In genomic region chr1:39477064-39477463, GRCm38 (mm10) we compare ENCODE assay signal across 8 mouse cellular contexts. TPM values are rescaled to one million over a fixed set of nuclear protein-coding genes. Genes with fewer than 3 reads are reported as not detected.
DNase-seq lines count a peak whose midpoint lies in the region; ATAC-seq and TF ChIP-seq lines count a peak whose summit lies in the region.

No protein-coding gene starts in this region.

- no peak for ATAC-seq in kidney, embryonic 15.5 days (replicated peaks; ENCODE audit: low FRiP score)
- ATAC-seq in hindbrain, embryonic 14.5 days (ENCODE audit: low FRiP score) = no peak
- no peak for ATAC-seq in midbrain, embryonic 14.5 days (ENCODE audit: low FRiP score, low TSS enrichment)
- ATAC-seq in CD4-positive, CD25-positive, alpha-beta regulatory T cell, adult 4 months = no peak

- no peak for TF ChIP-seq POLR2A in thymus, adult 2 months (IDR thresholded peaks at IDR 0.05; ENCODE audit: control insufficient read depth, extremely low read depth, insufficient read depth, low read length, poor library complexity)

- H3K9ac ChIP-seq in kidney, embryonic 15.5 days = no peak overlapping the region
- peak overlapping the region; percentile 81; the same call in 1 of the 2 replicates for H3K9ac ChIP-seq in hindbrain, embryonic 14.5 days
- H3K9ac ChIP-seq in midbrain, embryonic 14.5 days (replicated peaks; ENCODE audit: low read length) = no peak overlapping the region

- no peak for TF ChIP-seq CTCF in thymus, adult 2 months (IDR thresholded peaks at IDR 0.05; ENCODE audit: borderline replicate concordance, control insufficient read depth, extremely low read depth, insufficient read depth, low read length, poor library complexity)

- peaks cover 25% of the 10 kb centered on the region for H3K4me1 ChIP-seq in kidney, embryonic 15.5 days
- peaks cover 30% of the 10 kb centered on the region for H3K4me1 ChIP-seq in embryonic facial prominence, embryonic 10.5 days
- H3K4me1 ChIP-seq in hindbrain, embryonic 14.5 days (replicated peaks; ENCODE audit: control insufficient read depth, insufficient read depth, low read length) = peaks cover 13% of the 10 kb centered on the region
- peaks cover 12% of the 10 kb centered on the region for H3K4me1 ChIP-seq in midbrain, embryonic 14.5 days (ENCODE audit: control insufficient read depth, insufficient read depth, low read length)
- peaks cover 10% of the 10 kb centered on the region for H3K4me1 ChIP-seq in thymus, adult 2 months (replicated peaks; ENCODE audit: control insufficient read depth, insufficient read depth, low read length)

- H3K4me3 ChIP-seq in kidney, embryonic 15.5 days (replicated peaks) = peak overlapping the region; percentile 62
- H3K4me3 ChIP-seq in embryonic facial prominence, embryonic 10.5 days = peak overlapping the region; percentile 75
- H3K4me3 ChIP-seq in hindbrain, embryonic 14.5 days (replicated peaks; ENCODE audit: low read length) = peak overlapping the region; percentile 81; the same call in 1 of the 2 replicates
- peak overlapping the region; percentile 68 for H3K4me3 ChIP-seq in midbrain, embryonic 14.5 days (replicated peaks; ENCODE audit: low read depth, low read length)
- H3K4me3 ChIP-seq in thymus, adult 2 months (ENCODE audit: control insufficient read depth, insufficient read depth, low read length) = no peak overlapping the region

- H3K36me3 ChIP-seq in kidney, embryonic 15.5 days = no peaks in the 10 kb centered on the region
- no peaks in the 10 kb centered on the region for H3K36me3 ChIP-seq in embryonic facial prominence, embryonic 10.5 days (replicated peaks)
- H3K36me3 ChIP-seq in hindbrain, embryonic 14.5 days (replicated peaks; ENCODE audit: control insufficient read depth, insufficient read depth) = no peaks in the 10 kb centered on the region
- H3K36me3 ChIP-seq in midbrain, embryonic 14.5 days (ENCODE audit: control insufficient read depth, insufficient read depth, low read length) = no peaks in the 10 kb centered on the region
- no peaks in the 10 kb centered on the region for H3K36me3 ChIP-seq in thymus, adult 2 months (ENCODE audit: control insufficient read depth, insufficient read depth, low read length)

- peak overlapping the region; percentile 95 for H3K4me2 ChIP-seq in kidney, embryonic 15.5 days
- peak overlapping the region; percentile 98 for H3K4me2 ChIP-seq in hindbrain, embryonic 14.5 days (replicated peaks)
- H3K4me2 ChIP-seq in midbrain, embryonic 14.5 days (ENCODE audit: low read length) = peak overlapping the region; percentile 98

- DNase-seq in kidney, postnatal 10 days = no peak
- DNase-seq in embryonic facial prominence, embryonic 10.5 days (ENCODE audit: low spot score) = no peak
- no peak for DNase-seq in hindbrain, embryonic 14.5 days (ENCODE audit: low spot score)
- no peak for DNase-seq in midbrain, embryonic 14.5 days
- DNase-seq in urinary bladder, postnatal 4 days (ENCODE audit: low spot score in 2 of 2) = no peak
- DNase-seq in thymus, adult 2 months = no peak

- 0 out of 2 replicates have a peak, but pooled peaks cover 2% of the 10 kb centered on the region for H3K9me3 ChIP-seq in kidney, embryonic 15.5 days (replicated peaks)
- peaks cover 4% of the 10 kb centered on the region; the same call in 1 of the 2 replicates for H3K9me3 ChIP-seq in embryonic facial prominence, embryonic 10.5 days
- no peaks in the 10 kb centered on the region for H3K9me3 ChIP-seq in hindbrain, embryonic 14.5 days (ENCODE audit: control insufficient read depth, low read length)
- H3K9me3 ChIP-seq in midbrain, embryonic 14.5 days (ENCODE audit: control insufficient read depth, low read length) = no peaks in the 10 kb centered on the region

- peaks cover 11% of the 10 kb centered on the region; the same call in 1 of the 2 replicates for H3K27me3 ChIP-seq in kidney, embryonic 15.5 days
- peaks cover 24% of the 10 kb centered on the region for H3K27me3 ChIP-seq in embryonic facial prominence, embryonic 10.5 days (replicated peaks; ENCODE audit: low read depth, poor library complexity, severe bottlenecking)
- no peaks in the 10 kb centered on the region for H3K27me3 ChIP-seq in hindbrain, embryonic 14.5 days (ENCODE audit: control insufficient read depth, insufficient read depth, low read length)
- no peaks in the 10 kb centered on the region for H3K27me3 ChIP-seq in midbrain, embryonic 14.5 days (ENCODE audit: control insufficient read depth, insufficient read depth, low read length)
- no peaks in the 10 kb centered on the region; the same call in 1 of the 2 replicates for H3K27me3 ChIP-seq in thymus, adult 2 months (ENCODE audit: control insufficient read depth, insufficient read depth, low read length)

- WGBS in kidney, embryonic 15.5 days = 66% methylated on average over 5 of the region's 5 CpGs
- 82% methylated on average over 5 of the region's 5 CpGs for WGBS in embryonic facial prominence, embryonic 10.5 days
- WGBS in hindbrain, embryonic 14.5 days = 81% methylated on average over 5 of the region's 5 CpGs
- WGBS in midbrain, embryonic 14.5 days = 85% methylated on average over 5 of the region's 5 CpGs
- WGBS in thymus, adult 2 months = 70% methylated on average over 5 of the region's 5 CpGs

- no peak overlapping the region for H3K27ac ChIP-seq in kidney, embryonic 15.5 days
- H3K27ac ChIP-seq in embryonic facial prominence, embryonic 10.5 days (replicated peaks) = no peak overlapping the region
- H3K27ac ChIP-seq in hindbrain, embryonic 14.5 days = no peak overlapping the region
- no peak overlapping the region for H3K27ac ChIP-seq in midbrain, embryonic 14.5 days (replicated peaks; ENCODE audit: low read depth, low read length)
- H3K27ac ChIP-seq in thymus, adult 2 months (ENCODE audit: control insufficient read depth, insufficient read depth, low read length) = no peak overlapping the region

RNA-seq across cellular contexts. Expression of gene Tbc1d8, which starts 1.5 kb away (rescaled TPM):
- polyA plus RNA-seq in kidney, embryonic 15.5 days (2015; fragmentation: Nextera tagmentation; extraction: Ambion mirVana) = 9.9 and 10.4 TPM in 2 replicates
- 5.2 and 5.3 TPM in 2 replicates for polyA plus RNA-seq in embryonic facial prominence, embryonic 10.5 days (2016; fragmentation: Nextera tagmentation; extraction: Ambion mirVana)
- 10.0 and 11.6 TPM in 2 replicates for polyA plus RNA-seq in hindbrain, embryonic 14.5 days (2014; fragmentation: Nextera tagmentation; extraction: Ambion mirVana)
- 8.9 and 12.1 TPM in 2 replicates for polyA plus RNA-seq in midbrain, embryonic 14.5 days (2014; fragmentation: Nextera tagmentation; extraction: Ambion mirVana)
- 24.7 and 26.8 TPM in 2 replicates for polyA plus RNA-seq in thymus, adult 2 months (2012; rRNA removed)
- polyA plus RNA-seq in CD4-positive, CD25-positive, alpha-beta regulatory T cell, adult 4 months (2017; shearing (Covaris generic)) = 1 to 10 TPM; 2.3 to 2.8 TPM

RNA-seq across cellular contexts. Expression of gene Cnot11, which starts 57.7 kb away (rescaled TPM):
- polyA plus RNA-seq in kidney, embryonic 15.5 days (2015; fragmentation: Nextera tagmentation; extraction: Ambion mirVana) = 24.2 and 24.4 TPM in 2 replicates
- polyA plus RNA-seq in embryonic facial prominence, embryonic 10.5 days (2016; fragmentation: Nextera tagmentation; extraction: Ambion mirVana) = 23.2 and 25.3 TPM in 2 replicates
- 17.7 and 18.4 TPM in 2 replicates for polyA plus RNA-seq in hindbrain, embryonic 14.5 days (2014; fragmentation: Nextera tagmentation; extraction: Ambion mirVana)
- polyA plus RNA-seq in midbrain, embryonic 14.5 days (2014; fragmentation: Nextera tagmentation; extraction: Ambion mirVana) = 16.9 and 21.0 TPM in 2 replicates
- 37.3 and 50.9 TPM in 2 replicates for polyA plus RNA-seq in thymus, adult 2 months (2012; rRNA removed)
- 1 to 10 TPM; 2.9 to 4.8 TPM for polyA plus RNA-seq in CD4-positive, CD25-positive, alpha-beta regulatory T cell, adult 4 months (2017; shearing (Covaris generic))
